In genomic region chr9:44486741-44487421, GRCm38 (mm10) we compare ENCODE assay signal across 9 mouse cellular contexts. TPM values are rescaled to one million over a fixed set of nuclear protein-coding genes. Genes with fewer than 3 reads are reported as not detected.
DNase-seq lines count a peak whose midpoint lies in the region; ATAC-seq and TF ChIP-seq lines count a peak whose summit lies in the region.
"Had no signal": no experiment of that assay in that cellular context is flagged by ENCODE, and none has a peak within 500 bp of the region (broad histone marks: within the 10 kb centered on the region; RNA-seq: fewer than 3 reads in every experiment).

No protein-coding gene starts in this region.

- no peak for TF ChIP-seq POLR2A in cortical plate, adult 2 months (IDR thresholded peaks at IDR 0.05; ENCODE audit: extremely low read depth, insufficient read depth, low read length)
- TF ChIP-seq POLR2A in thymus, adult 2 months (IDR thresholded peaks at IDR 0.05; ENCODE audit: control insufficient read depth, extremely low read depth, insufficient read depth, low read length, poor library complexity): no peak

- H3K4me3 ChIP-seq in cortical plate, adult 2 months (ENCODE audit: insufficient read depth, low read length): peak overlapping the region; percentile 6; the same call in 1 of the 2 replicates
- peak overlapping the region; percentile 13 to 68 for H3K4me3 ChIP-seq in heart, embryonic 14.5 days (ENCODE audit: control insufficient read depth in 1 of 2, insufficient read depth in 1 of 2, low read depth in 1 of 2, low read length in 2 of 2)
- no peak overlapping the region for H3K4me3 ChIP-seq in thymus, adult 2 months (ENCODE audit: control insufficient read depth, insufficient read depth, low read length)

- H3K9me3 ChIP-seq in heart, embryonic 14.5 days (ENCODE audit: control insufficient read depth, low read length): no peaks in the 10 kb centered on the region

- peak overlapping the region; percentile 95 for H3K9ac ChIP-seq in heart, embryonic 14.5 days (ENCODE audit: low read length)

- peak overlapping the region; percentile 59; the same call in 1 of the 2 replicates for H3K27ac ChIP-seq in cortical plate, adult 2 months (ENCODE audit: insufficient read depth, low read length)
- peak overlapping the region; percentile 82 to 89 for H3K27ac ChIP-seq in heart, embryonic 14.5 days (replicated peaks in 1 of 2; ENCODE audit: control insufficient read depth in 1 of 2, insufficient read depth in 1 of 2, low read depth in 2 of 2, low read length in 2 of 2)
- H3K27ac ChIP-seq in thymus, adult 2 months (ENCODE audit: control insufficient read depth, insufficient read depth, low read length): no peak overlapping the region

- no peak for ATAC-seq in heart, embryonic 14.5 days (ENCODE audit: insufficient number of reproducible peaks, insufficient read depth, low FRiP score, low read depth)
- ATAC-seq in frontal cortex, adult (ENCODE audit: low TSS enrichment): no peak

- 12% methylated on average over 15 of the region's 15 CpGs for WGBS in heart, embryonic 14.5 days
- WGBS in thymus, adult 2 months: 80% methylated on average over 15 of the region's 15 CpGs

- intact Hi-C loops in left cerebral cortex, postnatal 4 days (cut with DNase I): no loop called here
- intact Hi-C loops in left cerebral cortex, postnatal 36 days (cut with DNase I): no loop called here

- peak overlapping the region; percentile 73 for H3K4me2 ChIP-seq in heart, embryonic 14.5 days (ENCODE audit: low read length)

- H3K4me1 ChIP-seq in cortical plate, adult 2 months (ENCODE audit: control insufficient read depth, insufficient read depth, low read length): peaks cover 22% of the 10 kb centered on the region
- peaks cover 75 to 81% of the 10 kb centered on the region in 2 experiments for H3K4me1 ChIP-seq in heart, embryonic 14.5 days (ENCODE audit: control insufficient read depth in 2 of 2, insufficient read depth in 2 of 2, low read length in 2 of 2)
- peaks cover 51% of the 10 kb centered on the region for H3K4me1 ChIP-seq in thymus, adult 2 months (replicated peaks; ENCODE audit: control insufficient read depth, insufficient read depth, low read length)

- H3K36me3 ChIP-seq in heart, embryonic 14.5 days (ENCODE audit: control insufficient read depth, insufficient read depth, low read length): 0 out of 2 replicates have a peak, but pooled peaks cover 6% of the 10 kb centered on the region
- H3K36me3 ChIP-seq in thymus, adult 2 months (ENCODE audit: control insufficient read depth, insufficient read depth, low read length): no peaks in the 10 kb centered on the region

- TF ChIP-seq CTCF in cortical plate, adult 2 months (IDR thresholded peaks at IDR 0.05; ENCODE audit: extremely low read depth, insufficient read depth, low read length): no peak
- no peak for TF ChIP-seq CTCF in thymus, adult 2 months (IDR thresholded peaks at IDR 0.05; ENCODE audit: borderline replicate concordance, control insufficient read depth, extremely low read depth, insufficient read depth, low read length, poor library complexity)

- no peaks in the 10 kb centered on the region for H3K27me3 ChIP-seq in heart, embryonic 14.5 days (ENCODE audit: control insufficient read depth, insufficient read depth, low read length)
- no peaks in the 10 kb centered on the region for H3K27me3 ChIP-seq in thymus, adult 2 months (ENCODE audit: control insufficient read depth, insufficient read depth, low read length)

- peak; percentile 37 for DNase-seq in left cerebral cortex, postnatal 4 days
- DNase-seq in left cerebral cortex, postnatal 36 days (ENCODE audit: low spot score in 2 of 2): no peak
- DNase-seq in kidney, postnatal 10 days: peak; percentile 76
- DNase-seq in lung, postnatal 36 days: peak; percentile 88
- no peak for DNase-seq in thymus, adult 2 months

RNA-seq across cellular contexts. Expression of gene Bcl9l, which starts 4.3 kb away (rescaled TPM):
- 100 to 1,000 TPM; 109 to 113 TPM for total RNA-seq in left cerebral cortex, postnatal 4 days (2021)
- 10 to 100 TPM; 58.1 to 70.0 TPM for total RNA-seq in left cerebral cortex, postnatal 36 days (2021)
- polyA plus RNA-seq in cortical plate, adult 2 months (2012; rRNA removed): 13.8 and 14.6 TPM in 2 replicates
- 12.1 and 12.5 TPM in 2 replicates for polyA plus RNA-seq in heart, embryonic 14.5 days (2014; fragmentation: Nextera tagmentation; extraction: Ambion mirVana)
- 38.7 and 50.4 TPM in 2 replicates for polyA plus RNA-seq in thymus, adult 2 months (2012; rRNA removed)

RNA-seq across cellular contexts. Expression of gene Upk2, which starts 32.1 kb away (rescaled TPM):
- not detected for total RNA-seq in left cerebral cortex, postnatal 4 days (2021)
- total RNA-seq in left cerebral cortex, postnatal 36 days (2021): not detected
- polyA plus RNA-seq in cortical plate, adult 2 months (2012; rRNA removed): 0.11 TPM in 1 of 2 replicates, not detected in the other
- not detected in 2 replicates for polyA plus RNA-seq in heart, embryonic 14.5 days (2014; fragmentation: Nextera tagmentation; extraction: Ambion mirVana)
- polyA plus RNA-seq in thymus, adult 2 months (2012; rRNA removed): 1.4 and 1.6 TPM in 2 replicates
- total RNA-seq: MEL had no signal

RNA-seq across cellular contexts. Expression of gene Foxr1, which starts 45.9 kb away (rescaled TPM):
- not detected for total RNA-seq in left cerebral cortex, postnatal 4 days (2021)
- total RNA-seq in left cerebral cortex, postnatal 36 days (2021): not detected
- polyA plus RNA-seq in cortical plate, adult 2 months (2012; rRNA removed): 0.04 TPM in 1 of 2 replicates, not detected in the other
- not detected in 2 replicates for polyA plus RNA-seq in heart, embryonic 14.5 days (2014; fragmentation: Nextera tagmentation; extraction: Ambion mirVana)
- 0.08 and 0.22 TPM in 2 replicates for polyA plus RNA-seq in thymus, adult 2 months (2012; rRNA removed)

Comparison
In these comparisons a context has a peak if more than half of its experiments do, and no peak if none do; other contexts are left out.
1. DNase-seq: peak in left cerebral cortex, postnatal 4 days (single experiment), kidney, postnatal 10 days (single experiment) and lung, postnatal 36 days (single experiment); none in left cerebral cortex, postnatal 36 days (0 of 2) and thymus, adult 2 months (single experiment).